Mouse (Mus musculus) CH12.LX (cell line): ENCODE measurements around the gene Gng12. TPM values are rescaled to one million over a fixed set of nuclear protein-coding genes. Genes with fewer than 3 reads are reported as not detected.

Experiments used
- DNase-seq: peaks from one replicate; pipeline ENCODE4 v3.0.0-alpha.2; 2013; ENCODE audit errors: extremely low read depth
- H3K27ac ChIP-seq: 2 replicates; pipeline ENCODE4 v1.5.1; 2012; ENCODE audit warnings: low read depth, mild to moderate bottlenecking, control low read depth, moderate library complexity; ENCODE audit not compliant: insufficient read depth
- H3K27me3 ChIP-seq: replicated peaks from 2 replicates; pipeline ENCODE3; 2012; ENCODE audit warnings: inconsistent platforms
- H3K36me3 ChIP-seq, 2 experiments: replicated peaks in 1 of 2; 2 replicates each; pipeline versions ENCODE3 to v1.6.1; 2012; ENCODE audit warnings: inconsistent platforms in 1 of 2, low read length in 1 of 2, mild to moderate bottlenecking in 1 of 2, mixed read lengths in 1 of 2, moderate library complexity in 1 of 2; ENCODE audit not compliant: control insufficient read depth in 1 of 2, insufficient read depth in 1 of 2
- H3K4me1 ChIP-seq, 2 experiments: 2 replicates each; pipeline ENCODE4 v1.6.1; 2012; ENCODE audit warnings: inconsistent platforms in 1 of 2, moderate library complexity in 1 of 2; ENCODE audit not compliant: insufficient read depth in 2 of 2, control insufficient read depth in 1 of 2
- H3K4me2 ChIP-seq: 2 replicates; pipeline ENCODE4 v1.6.1; 2012; ENCODE audit warnings: low read depth, mild to moderate bottlenecking, control low read depth; ENCODE audit not compliant: poor library complexity, insufficient read depth, severe bottlenecking
- H3K4me3 ChIP-seq, 3 experiments: fragments of 150-350 bp in 1 of 3; sonication (generic) in 1 of 3; replicated peaks in 1 of 3; 2 replicates each; pipeline versions ENCODE3 to v1.5.1; 2011 to 2012; ENCODE audit warnings: low read depth in 2 of 3, low read length in 2 of 3, mild to moderate bottlenecking in 2 of 3, moderate library complexity in 2 of 3, control low read depth in 1 of 3, improper control_type of control experiment in 1 of 3, inconsistent platforms in 1 of 3, mixed read lengths in 1 of 3; ENCODE audit not compliant: poor library complexity in 1 of 3
- H3K79me2 ChIP-seq: replicated peaks from 2 replicates; pipeline ENCODE4 v1.6.1; 2012; ENCODE audit warnings: mild to moderate bottlenecking, moderate library complexity; ENCODE audit not compliant: control insufficient read depth, poor library complexity, insufficient read depth, severe bottlenecking; ENCODE audit errors: extremely low read depth
- H3K9ac ChIP-seq: 2 replicates; pipeline ENCODE4 v1.6.1; 2012; ENCODE audit warnings: low read depth, mild to moderate bottlenecking, control low read depth, moderate library complexity; ENCODE audit not compliant: insufficient read depth
- H3K9me3 ChIP-seq: replicated peaks from 2 replicates; pipeline ENCODE3; 2012; ENCODE audit warnings: low read length, inconsistent platforms, mixed read lengths
- BHLHE40 ChIP-seq: IDR thresholded peaks from 2 replicates; pipeline ENCODE4 v1.6.1; 2011; ENCODE audit warnings: mild to moderate bottlenecking, low read depth, low read length, improper control_type of control experiment
- CHD1 ChIP-seq: IDR thresholded peaks from 2 replicates; pipeline ENCODE4 v1.6.1; 2012; ENCODE audit warnings: low read depth, low read length, improper control_type of control experiment, inconsistent platforms
- CHD2 ChIP-seq: IDR thresholded peaks from 2 replicates; pipeline ENCODE4 v1.6.1; 2011; ENCODE audit warnings: low read length, improper control_type of control experiment
- E2F4 ChIP-seq: IDR thresholded peaks from 2 replicates; pipeline ENCODE4 v1.6.1; 2011; ENCODE audit warnings: low read depth, low read length, improper control_type of control experiment; ENCODE audit not compliant: insufficient replicate concordance
- ELF1 ChIP-seq: IDR thresholded peaks from 2 replicates; pipeline ENCODE4 v1.6.1; 2014; ENCODE audit warnings: low read depth, mild to moderate bottlenecking, inconsistent platforms, low read length, improper control_type of control experiment
- EP300 ChIP-seq: IDR thresholded peaks from 2 replicates; pipeline ENCODE4 v1.6.1; 2011; ENCODE audit warnings: low read length, improper control_type of control experiment
- GABPA ChIP-seq: IDR thresholded peaks from 2 replicates; pipeline ENCODE4 v1.6.1; 2012; ENCODE audit warnings: low read depth, low read length, improper control_type of control experiment, inconsistent platforms; ENCODE audit not compliant: insufficient replicate concordance
- HCFC1 ChIP-seq: IDR thresholded peaks from 2 replicates; pipeline ENCODE4 v1.6.1; 2012; ENCODE audit warnings: low read depth, mild to moderate bottlenecking, inconsistent platforms, low read length, improper control_type of control experiment
- MAFK ChIP-seq: IDR thresholded peaks from 2 replicates; pipeline ENCODE4 v1.6.1; 2011; ENCODE audit warnings: low read length, improper control_type of control experiment; ENCODE audit not compliant: insufficient replicate concordance
- NRF1 ChIP-seq: IDR thresholded peaks from 2 replicates; pipeline ENCODE4 v1.6.1; 2014; ENCODE audit warnings: low read depth, mild to moderate bottlenecking, inconsistent platforms, low read length, improper control_type of control experiment, moderate library complexity
- PAX5 ChIP-seq: IDR thresholded peaks from 2 replicates; pipeline ENCODE4 v1.6.1; 2012; ENCODE audit warnings: low read length, inconsistent platforms, mixed read lengths
- POLR2AphosphoS2 ChIP-seq: IDR thresholded peaks from 2 replicates; pipeline ENCODE4 v1.6.1; 2011; ENCODE audit warnings: low read depth, low read length, improper control_type of control experiment
- SIN3A ChIP-seq: IDR thresholded peaks from 2 replicates; pipeline ENCODE4 v1.6.1; 2012; ENCODE audit warnings: low read length, improper control_type of control experiment, inconsistent platforms
- UBTF ChIP-seq: IDR thresholded peaks from 2 replicates; pipeline ENCODE4 v1.6.1; 2012; ENCODE audit warnings: low read depth, mild to moderate bottlenecking, inconsistent platforms, low read length, improper control_type of control experiment, moderate library complexity
- ZC3H11A ChIP-seq: IDR thresholded peaks from 2 replicates; pipeline ENCODE4 v1.6.1; 2012; ENCODE audit warnings: low read depth, mild to moderate bottlenecking, inconsistent platforms, low read length, improper control_type of control experiment
- dilution Hi-C: fragments of 300-500 bp; cut with MboI; formaldehyde crosslinking; loops from 2 replicates; pipeline ENCODE4 v1.14.3; 2020; ENCODE audit warnings: low sequenced_read_pairs; ENCODE audit not compliant: extremely low pct_unique_long_range_greater_than_20kb, extremely low pct_ligation_motif_present
- in situ Hi-C: fragments of 300-500 bp; cut with MboI; formaldehyde crosslinking; loops from 3 replicates; pipeline ENCODE4 v1.14.3; 2019; ENCODE audit warnings: low sequenced_read_pairs, low pct_ligation_motif_present, low pct_unique_long_range_greater_than_20kb, mixed read lengths
- polyA plus RNA-seq: library from polyadenylated mRNA; unstranded; fragments of >175 nt; gene quantifications from 2 replicates; pipeline ENCODE4 v1.2.1, GENCODE M21; 2012; ENCODE audit warnings: low read depth; ENCODE audit not compliant: insufficient read length
- total RNA-seq, 2 experiments: library from RNA; depleted of rRNA; stranded (reverse); fragments of 300-350 nt in 1 of 2; fragments of >200 nt in 1 of 2; gene quantifications; 2 replicates each; pipeline ENCODE4 v1.2.3; 2012 to 2014

Gene Gng12
- total and polyA plus RNA-seq, 3 experiments: 3.9 to 20.8 (median 12.2) TPM

DNA sequence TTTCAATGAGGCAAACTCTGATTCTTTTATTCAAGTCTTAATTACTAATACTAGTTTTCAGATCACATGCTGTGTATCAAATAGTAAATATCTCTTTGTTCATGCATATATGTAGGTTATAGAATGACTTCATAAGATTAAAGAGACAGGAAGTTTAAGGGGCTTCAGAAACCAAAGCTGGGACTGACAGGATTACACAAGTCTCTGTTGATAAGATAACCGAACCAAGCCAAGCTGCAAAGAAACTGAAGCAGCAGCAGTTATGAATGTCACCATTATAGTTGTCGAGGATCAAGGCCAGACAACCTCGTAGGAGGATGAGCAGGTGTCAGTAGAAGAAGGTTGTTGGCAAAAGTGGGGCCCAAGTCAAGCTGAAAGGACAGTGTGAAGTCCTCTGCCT, 52.7 kb downstream of the Gng12 start:
- dilution Hi-C loops: no loop called here

DNA sequence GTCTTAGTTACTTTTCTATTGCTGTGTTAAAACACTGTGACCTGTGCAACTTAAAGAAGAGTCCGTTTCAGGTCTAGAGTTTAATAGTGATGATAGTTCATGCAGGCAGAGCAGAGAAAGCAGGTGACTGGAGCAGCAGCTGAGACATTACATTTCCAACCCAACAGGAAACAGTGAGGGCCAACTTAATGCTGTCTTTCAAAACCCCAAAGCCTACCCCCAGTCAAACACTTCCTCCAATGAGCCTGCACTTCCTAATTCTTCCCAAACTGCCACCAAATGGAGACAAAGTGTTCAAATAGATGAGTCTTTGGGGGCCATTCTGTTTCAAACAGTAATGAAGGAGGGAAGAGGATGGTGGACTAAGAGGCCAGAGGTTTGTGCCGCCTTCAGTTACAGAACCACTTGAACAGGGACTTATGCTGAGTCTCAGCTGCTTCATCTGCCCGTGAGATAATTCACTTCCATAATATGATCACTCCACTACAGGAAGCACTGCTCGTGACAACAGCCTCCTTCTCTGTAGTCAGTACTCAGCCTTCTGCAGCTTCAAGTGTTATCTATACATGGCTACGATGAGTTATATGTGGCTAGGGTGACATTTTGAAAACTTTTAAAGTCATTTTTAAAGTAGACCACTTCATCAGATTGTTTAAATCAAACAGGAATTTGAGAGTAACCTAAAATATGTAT, 55.7 kb downstream of the Gng12 start:
- dilution Hi-C loops: no loop called here
- Histone ChIP-seq H3K36me3 (peaks cover 0 to 11% of the 10 kb centered on the region in 2 experiments), H3K4me3 (no peak overlapping the region), H3K27me3 (no peaks in the 10 kb centered on the region), H3K4me2 (no peak overlapping the region), H3K4me1 (peaks cover 4 to 47% of the 10 kb centered on the region in 2 experiments), H3K9ac (no peak overlapping the region), H3K27ac (no peak overlapping the region), H3K9me3 (no peaks in the 10 kb centered on the region), H3K79me2 (no peaks in the 10 kb centered on the region)
- no peak for TF ChIP-seq HCFC1
- TF ChIP-seq CHD1: no peak
- TF ChIP-seq ZC3H11A: no peak
- TF ChIP-seq UBTF: no peak
- TF ChIP-seq ELF1: no peak
- DNase-seq: no peak
- in situ Hi-C loops: loop anchor here (25.0 kb wide), 1 partner anchor 360 kb away; no protein-coding TSS in a partner anchor

More for the DNA sequence above, 52.7 kb downstream of the Gng12 start:
- H3K27me3 ChIP-seq: no peaks in the 10 kb centered on the region
- no peak for DNase-seq
- peaks cover 4 to 59% of the 10 kb centered on the region in 2 experiments for H3K4me1 ChIP-seq
- no peak overlapping the region for H3K9ac ChIP-seq
- no peaks in the 10 kb centered on the region for H3K79me2 ChIP-seq
- H3K4me3 ChIP-seq: no peak overlapping the region
- TF ChIP-seq EP300 (no peak), POLR2AphosphoS2 (no peak), MAFK (no peak), PAX5 (no peak), CHD2 (no peak), E2F4 (no peak), GABPA (no peak), SIN3A (no peak), BHLHE40 (no peak), NRF1 (no peak)
- no peaks in the 10 kb centered on the region for H3K9me3 ChIP-seq
- no peak overlapping the region for H3K4me2 ChIP-seq
- peaks cover 0 to 7% of the 10 kb centered on the region in 2 experiments for H3K36me3 ChIP-seq
- in situ Hi-C loops: loop anchor here (10.0 kb wide), 1 partner anchor 104 kb away; no protein-coding TSS in a partner anchor
- H3K27ac ChIP-seq: no peak overlapping the region
